Mouse (Mus musculus): Measurements from ENCODE around the gene Tes. TPM values are rescaled to one million over a fixed set of nuclear protein-coding genes. Genes with fewer than 3 reads are reported as not detected.
A peak's percentile ranks its signal among the peaks of the same experiment; 100 is the strongest.

Gene Tes
- polyA plus RNA-seq, 1 experiment: 21.5 TPM

DNA sequence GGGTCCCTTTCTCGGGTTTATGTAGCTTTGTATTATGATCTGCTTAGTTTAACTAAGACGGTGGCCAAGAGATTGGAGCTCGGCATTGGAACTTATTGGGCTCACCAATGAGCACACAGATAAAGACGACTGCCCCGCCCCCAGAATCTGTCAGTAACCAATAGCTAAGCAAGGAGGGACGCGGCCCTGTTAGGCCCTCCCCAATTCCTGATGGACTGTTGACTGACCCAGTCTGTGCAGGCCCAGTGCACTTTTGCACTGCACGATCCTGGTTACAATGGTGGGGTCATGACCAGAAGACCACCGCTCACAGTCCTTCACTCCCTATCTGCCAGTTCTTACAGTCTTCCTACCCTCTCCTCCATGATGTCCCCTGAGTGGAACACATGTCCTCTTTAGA, 33.6 kb downstream of the Tes start:
- TF ChIP-seq CTCF (conservative IDR thresholded peaks at IDR 0.05; ENCODE audit: insufficient read depth, insufficient read length, low read depth, low read length): no peak
- no peak for TF ChIP-seq POLR2A (IDR thresholded peaks at IDR 0.05; ENCODE audit: low read depth, low read length)
- H3K36me3 ChIP-seq (ENCODE audit: control insufficient read depth, insufficient read depth, low read length): 0 out of 2 replicates have a peak, but pooled peaks cover 2% of the 10 kb centered on the region
- H3K27ac ChIP-seq (ENCODE audit: insufficient read depth, low read depth, low read length): no peak overlapping the region
- H3K4me3 ChIP-seq (ENCODE audit: insufficient read depth, low read depth, low read length): no peak overlapping the region
- no peaks in the 10 kb centered on the region for H3K4me1 ChIP-seq (ENCODE audit: control insufficient read depth, insufficient read depth, low read length)
- H3K27me3 ChIP-seq (replicated peaks; ENCODE audit: control insufficient read depth, insufficient read depth, low read length): no peaks in the 10 kb centered on the region
- 93% methylated on average over 9 of the region's 9 CpGs for WGBS
- DNase-seq: no peak

DNA sequence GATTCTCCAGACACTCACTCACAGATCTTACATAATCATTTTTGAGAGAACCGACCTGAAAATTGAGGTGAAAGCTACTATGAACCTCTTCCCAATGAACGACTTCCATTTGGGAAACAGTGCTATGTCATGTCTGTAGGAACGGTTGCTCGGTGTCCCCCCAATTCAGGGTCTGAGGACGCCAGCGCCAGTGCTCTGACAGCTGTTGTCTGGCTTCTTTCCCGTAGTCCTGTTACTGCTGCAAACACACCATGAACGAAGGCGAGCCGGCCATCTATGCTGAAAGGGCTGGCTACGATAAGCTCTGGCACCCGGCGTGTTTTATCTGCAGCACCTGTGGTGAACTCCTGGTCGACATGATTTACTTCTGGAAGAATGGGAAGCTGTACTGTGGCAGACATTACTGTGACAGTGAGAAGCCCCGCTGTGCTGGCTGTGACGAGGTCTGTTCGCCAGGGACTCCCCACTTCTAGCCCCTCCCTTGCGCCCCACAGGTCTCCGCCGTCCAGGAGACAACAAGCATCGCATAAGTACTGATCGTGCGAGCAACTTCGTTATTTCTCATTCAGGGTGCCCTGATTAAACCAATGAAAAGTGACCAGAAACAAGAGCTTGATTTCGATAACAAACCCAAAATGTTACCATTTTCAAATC, 34.7 kb downstream of the Tes start:
- TF ChIP-seq CTCF (conservative IDR thresholded peaks at IDR 0.05; ENCODE audit: insufficient read depth, insufficient read length, low read depth, low read length): no peak
- TF ChIP-seq POLR2A (IDR thresholded peaks at IDR 0.05; ENCODE audit: low read depth, low read length): no peak
- WGBS: 91% methylated on average over 25 of the region's 25 CpGs
- no peak for DNase-seq
- no peaks in the 10 kb centered on the region for H3K4me1 ChIP-seq (ENCODE audit: control insufficient read depth, insufficient read depth, low read length)
- H3K27ac ChIP-seq (ENCODE audit: insufficient read depth, low read depth, low read length): no peak overlapping the region
- H3K4me3 ChIP-seq (ENCODE audit: insufficient read depth, low read depth, low read length): no peak overlapping the region
- 0 out of 2 replicates have a peak, but pooled peaks cover 2% of the 10 kb centered on the region for H3K36me3 ChIP-seq (ENCODE audit: control insufficient read depth, insufficient read depth, low read length)
- H3K27me3 ChIP-seq (replicated peaks; ENCODE audit: control insufficient read depth, insufficient read depth, low read length): no peaks in the 10 kb centered on the region

GRCm38 (mm10) chr6:17105714-17106113, 40.8 kb downstream of the Tes start:
- Histone ChIP-seq H3K27me3 (replicated peaks; ENCODE audit: control insufficient read depth, insufficient read depth, low read length) (no peaks in the 10 kb centered on the region), H3K36me3 (ENCODE audit: control insufficient read depth, insufficient read depth, low read length) (no peaks in the 10 kb centered on the region), H3K4me3 (ENCODE audit: insufficient read depth, low read depth, low read length) (no peak overlapping the region), H3K4me1 (ENCODE audit: control insufficient read depth, insufficient read depth, low read length) (no peaks in the 10 kb centered on the region), H3K27ac (ENCODE audit: insufficient read depth, low read depth, low read length) (no peak overlapping the region)
- peak; percentile 56 for DNase-seq
- TF ChIP-seq CTCF (conservative IDR thresholded peaks at IDR 0.05; ENCODE audit: insufficient read depth, insufficient read length, low read depth, low read length) (peak; percentile 28), POLR2A (IDR thresholded peaks at IDR 0.05; ENCODE audit: low read depth, low read length) (no peak)

DNA sequence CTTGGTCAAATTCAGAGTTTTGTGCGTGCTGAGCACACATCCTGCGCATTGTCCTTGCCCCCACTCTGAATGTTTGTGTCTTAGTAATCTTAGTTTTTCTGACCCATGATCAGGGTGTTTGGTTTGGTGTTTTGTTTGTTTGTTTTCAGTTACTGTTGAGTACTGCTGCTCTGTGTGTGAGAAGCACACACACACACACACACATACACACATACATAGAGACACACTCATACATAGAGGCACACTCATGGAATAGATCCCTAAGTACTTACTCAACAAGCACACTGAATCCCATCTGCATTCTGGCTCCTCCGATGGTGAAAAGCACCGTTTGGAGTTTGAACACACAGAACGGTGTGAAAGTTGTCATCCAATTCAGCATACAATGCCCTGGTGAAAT, 41.5 kb downstream of the Tes start:
- Histone ChIP-seq H3K27ac (ENCODE audit: insufficient read depth, low read depth, low read length) (no peak overlapping the region), H3K4me3 (ENCODE audit: insufficient read depth, low read depth, low read length) (no peak overlapping the region), H3K36me3 (ENCODE audit: control insufficient read depth, insufficient read depth, low read length) (no peaks in the 10 kb centered on the region), H3K27me3 (replicated peaks; ENCODE audit: control insufficient read depth, insufficient read depth, low read length) (no peaks in the 10 kb centered on the region), H3K4me1 (ENCODE audit: control insufficient read depth, insufficient read depth, low read length) (no peaks in the 10 kb centered on the region)
- DNase-seq: no peak
- TF ChIP-seq CTCF (conservative IDR thresholded peaks at IDR 0.05; ENCODE audit: insufficient read depth, insufficient read length, low read depth, low read length) (no peak), POLR2A (IDR thresholded peaks at IDR 0.05; ENCODE audit: low read depth, low read length) (no peak)
- 95% methylated on average over 5 of the region's 5 CpGs for WGBS

GRCm38 (mm10) chr6:17109204-17109603, 44.3 kb downstream of the Tes start:
- DNase-seq: no peak

DNA sequence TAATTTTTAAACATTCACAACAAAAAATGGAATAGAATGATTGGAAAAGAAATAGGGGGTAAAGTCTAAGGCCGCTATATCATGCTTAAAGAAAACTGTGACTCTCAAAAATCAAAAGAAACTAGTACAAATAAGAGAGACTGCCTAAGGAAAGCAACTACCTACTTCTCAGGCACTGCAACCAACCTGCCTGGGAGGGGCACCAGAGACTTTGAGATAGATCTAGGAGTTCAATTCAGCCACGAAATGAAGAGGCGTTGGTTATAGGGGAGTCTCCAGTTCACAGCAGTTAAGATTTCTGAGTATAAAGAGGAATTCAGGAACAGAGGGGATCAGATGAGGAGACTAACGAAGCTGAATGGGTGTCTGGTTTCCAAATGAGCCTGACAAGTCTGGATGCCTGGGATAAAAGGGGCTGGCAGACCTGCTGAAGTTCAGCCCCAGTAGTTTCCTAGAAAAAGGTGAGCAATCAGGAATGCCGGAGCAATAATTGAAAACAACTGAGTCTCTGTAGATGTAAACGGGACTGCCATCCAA, 45.7 kb downstream of the Tes start:
- H3K36me3 ChIP-seq (ENCODE audit: control insufficient read depth, insufficient read depth, low read length): no peaks in the 10 kb centered on the region
- no peaks in the 10 kb centered on the region for H3K27me3 ChIP-seq (replicated peaks; ENCODE audit: control insufficient read depth, insufficient read depth, low read length)
- no peak overlapping the region for H3K27ac ChIP-seq (ENCODE audit: insufficient read depth, low read depth, low read length)
- DNase-seq: peak; percentile 54
- H3K4me1 ChIP-seq (ENCODE audit: control insufficient read depth, insufficient read depth, low read length): no peaks in the 10 kb centered on the region
- peak; percentile 63 for TF ChIP-seq CTCF (conservative IDR thresholded peaks at IDR 0.05; ENCODE audit: insufficient read depth, insufficient read length, low read depth, low read length)
- TF ChIP-seq POLR2A (IDR thresholded peaks at IDR 0.05; ENCODE audit: low read depth, low read length): no peak
- H3K4me3 ChIP-seq (ENCODE audit: insufficient read depth, low read depth, low read length): no peak overlapping the region
- 48% methylated on average over 6 of the region's 6 CpGs for WGBS

More at GRCm38 (mm10) chr6:17109204-17109603, 44.3 kb downstream of the Tes start:
- Histone ChIP-seq H3K36me3 (ENCODE audit: control insufficient read depth, insufficient read depth, low read length) (no peaks in the 10 kb centered on the region), H3K27ac (ENCODE audit: insufficient read depth, low read depth, low read length) (no peak overlapping the region), H3K4me3 (ENCODE audit: insufficient read depth, low read depth, low read length) (no peak overlapping the region), H3K27me3 (replicated peaks; ENCODE audit: control insufficient read depth, insufficient read depth, low read length) (no peaks in the 10 kb centered on the region), H3K4me1 (ENCODE audit: control insufficient read depth, insufficient read depth, low read length) (no peaks in the 10 kb centered on the region)
- WGBS: 83% methylated on average over 4 of the region's 4 CpGs
- TF ChIP-seq POLR2A (IDR thresholded peaks at IDR 0.05; ENCODE audit: low read depth, low read length) (no peak), CTCF (conservative IDR thresholded peaks at IDR 0.05; ENCODE audit: insufficient read depth, insufficient read length, low read depth, low read length) (no peak)

DNA sequence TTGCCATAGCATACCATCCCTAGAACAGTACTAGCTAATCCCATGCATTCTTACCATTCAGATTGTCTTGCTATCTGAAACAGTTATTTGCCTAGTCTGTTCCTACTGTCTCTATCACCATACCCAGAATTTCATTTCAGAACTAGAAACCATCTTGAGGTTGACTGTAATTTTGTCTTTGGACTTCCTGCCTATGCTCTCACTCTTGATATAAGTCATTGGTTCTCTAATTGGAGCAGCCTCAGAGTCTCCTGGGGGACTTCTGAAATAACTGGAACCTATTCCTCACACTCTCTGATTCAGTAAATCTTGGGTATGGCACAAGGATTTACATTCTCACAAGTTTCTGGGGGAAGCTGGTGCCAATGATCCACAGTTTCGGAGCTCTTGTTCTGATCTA, 47.1 kb downstream of the Tes start:
- Histone ChIP-seq H3K4me1 (ENCODE audit: control insufficient read depth, insufficient read depth, low read length) (no peaks in the 10 kb centered on the region), H3K36me3 (ENCODE audit: control insufficient read depth, insufficient read depth, low read length) (no peaks in the 10 kb centered on the region), H3K27ac (ENCODE audit: insufficient read depth, low read depth, low read length) (no peak overlapping the region), H3K27me3 (replicated peaks; ENCODE audit: control insufficient read depth, insufficient read depth, low read length) (no peaks in the 10 kb centered on the region), H3K4me3 (ENCODE audit: insufficient read depth, low read depth, low read length) (no peak overlapping the region)
- WGBS: 97% methylated on average over 1 of the region's 1 CpGs
- no peak for DNase-seq
- TF ChIP-seq CTCF (conservative IDR thresholded peaks at IDR 0.05; ENCODE audit: insufficient read depth, insufficient read length, low read depth, low read length) (no peak), POLR2A (IDR thresholded peaks at IDR 0.05; ENCODE audit: low read depth, low read length) (no peak)

Measured in kidney, adult 2 months (tissue).